Mouse (Mus musculus): ENCODE results near the gene Cers6. TPM values are rescaled to one million over a fixed set of nuclear protein-coding genes. Genes with fewer than 3 reads are reported as not detected.

Gene Cers6
- polyA plus RNA-seq, 1 experiment, result 23.8 TPM

DNA sequence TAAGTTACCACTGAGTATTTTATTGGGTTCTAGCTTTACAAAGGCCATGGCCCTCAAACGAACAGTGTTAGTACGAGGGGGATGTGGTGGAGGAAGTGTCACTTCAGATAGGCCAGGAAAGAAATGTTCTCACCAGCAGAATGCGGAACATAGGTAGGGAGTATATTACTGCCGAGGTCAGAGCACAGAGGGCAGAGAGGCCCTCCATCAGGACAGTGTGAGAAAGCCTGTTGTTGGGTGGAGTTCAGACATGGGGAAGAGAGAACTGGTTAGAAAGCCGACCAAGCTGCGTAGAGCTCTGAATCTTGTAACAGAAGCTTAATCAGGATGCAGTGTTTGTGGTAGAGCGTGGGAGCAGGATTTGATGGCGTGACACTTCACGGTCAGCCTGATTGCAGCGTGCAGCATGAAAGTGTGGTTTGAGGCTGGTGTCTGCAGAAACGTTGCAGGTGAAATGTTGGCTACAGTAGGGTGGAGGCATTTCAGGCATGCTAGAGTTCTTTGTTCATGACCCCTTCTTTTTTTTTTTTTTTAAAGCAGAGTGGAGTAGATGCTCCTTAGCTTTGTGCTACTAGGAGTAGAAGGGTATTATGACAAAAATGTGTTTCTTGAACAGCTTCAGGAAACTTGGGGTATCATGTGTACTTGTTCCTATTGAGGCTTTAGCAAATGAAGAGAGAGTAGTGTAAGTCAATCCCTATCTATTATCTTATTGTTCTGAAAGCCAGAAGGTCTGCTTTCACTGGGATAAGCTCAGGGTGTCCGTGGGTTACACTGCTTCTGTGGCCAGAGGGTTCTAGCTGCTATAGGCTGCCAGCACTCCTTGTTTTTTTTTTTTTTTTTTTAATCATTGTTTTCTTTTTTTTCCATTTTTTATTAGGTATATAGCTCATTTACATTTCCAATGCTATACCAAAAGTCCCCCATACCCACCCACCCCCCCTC, 117.7 kb downstream of the Cers6 start:
- Histone ChIP-seq H3K27ac (ENCODE audit: control insufficient read depth, insufficient read depth, low read depth, low read length, poor library complexity) (no peak overlapping the region), H3K4me1 (ENCODE audit: control insufficient read depth, insufficient read depth, low read length) (peaks cover 3% of the 10 kb centered on the region), H3K4me3 (replicated peaks; ENCODE audit: control insufficient read depth, low read depth, low read length) (no peak overlapping the region)
- no peak for TF ChIP-seq POLR2A (IDR thresholded peaks at IDR 0.05; ENCODE audit: borderline replicate concordance, control insufficient read depth, low read depth, low read length)
- no peak for TF ChIP-seq CTCF (IDR thresholded peaks at IDR 0.05; ENCODE audit: control insufficient read depth, insufficient read depth, low read length)
- 11% methylated on average over 12 of the region's 12 CpGs for WGBS

DNA sequence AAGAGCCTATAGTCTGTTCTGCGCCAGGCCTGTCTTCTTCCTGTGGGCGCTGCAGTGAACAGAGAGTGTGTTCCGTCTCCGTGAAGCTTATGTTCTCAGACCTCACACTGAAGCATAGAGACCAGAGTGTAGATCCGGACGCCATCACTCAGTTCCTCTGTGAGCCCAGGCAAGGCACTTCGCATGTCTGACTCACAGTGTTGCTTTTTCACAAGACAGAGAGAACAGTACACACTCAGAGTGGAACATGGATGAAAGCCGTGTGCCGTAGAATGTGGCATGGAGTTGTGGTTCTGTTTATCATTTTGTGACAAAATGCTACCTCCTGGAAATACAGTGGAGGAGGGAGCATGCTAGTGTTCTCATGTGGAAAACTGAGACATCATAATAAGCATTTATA, 120.1 kb downstream of the Cers6 start:
- WGBS, result 89% methylated on average over 9 of the region's 9 CpGs
- H3K4me1 ChIP-seq (ENCODE audit: control insufficient read depth, insufficient read depth, low read length), result peaks cover 3% of the 10 kb centered on the region

DNA sequence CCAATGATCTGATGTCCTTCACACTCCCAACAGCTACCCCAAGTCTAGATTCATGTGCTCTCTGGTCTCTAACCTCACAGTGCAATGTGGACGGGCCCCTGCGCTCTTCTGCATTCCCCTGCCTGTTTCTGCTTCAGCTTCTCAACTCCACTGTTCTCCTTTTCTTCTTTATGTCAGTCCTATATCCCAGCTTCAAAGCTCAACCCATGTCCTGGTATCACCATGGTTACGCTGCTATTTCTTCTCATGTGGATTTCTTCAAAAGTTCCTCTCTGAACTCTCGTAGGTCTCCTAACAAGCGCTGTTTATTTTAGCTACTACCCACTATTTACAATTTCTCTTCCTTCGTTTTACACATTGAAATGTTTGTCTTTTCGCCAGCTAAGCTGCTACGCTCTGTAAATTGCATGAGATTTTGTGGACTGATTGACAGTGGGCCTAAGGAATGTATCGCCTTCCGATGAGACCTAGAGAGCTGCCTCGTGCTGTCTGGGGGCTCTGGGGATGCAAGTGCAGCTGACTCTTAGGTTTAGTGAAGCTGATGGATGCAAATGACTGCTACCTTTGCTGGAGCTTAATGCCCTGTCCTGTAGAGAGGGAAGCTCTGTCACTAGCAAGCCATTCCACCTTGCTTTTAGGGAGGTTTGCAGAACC, 120.6 kb downstream of the Cers6 start:
- peaks cover 3% of the 10 kb centered on the region for H3K4me1 ChIP-seq (ENCODE audit: control insufficient read depth, insufficient read depth, low read length)
- TF ChIP-seq CTCF (IDR thresholded peaks at IDR 0.05; ENCODE audit: control insufficient read depth, insufficient read depth, low read length), result no peak
- no peak for TF ChIP-seq POLR2A (IDR thresholded peaks at IDR 0.05; ENCODE audit: borderline replicate concordance, control insufficient read depth, low read depth, low read length)
- H3K27ac ChIP-seq (ENCODE audit: control insufficient read depth, insufficient read depth, low read depth, low read length, poor library complexity), result no peak overlapping the region
- no peak overlapping the region for H3K4me3 ChIP-seq (replicated peaks; ENCODE audit: control insufficient read depth, low read depth, low read length)
- 76% methylated on average over 11 of the region's 11 CpGs for WGBS

More for the DNA sequence above, 120.1 kb downstream of the Cers6 start:
- no peak overlapping the region for H3K27ac ChIP-seq (ENCODE audit: control insufficient read depth, insufficient read depth, low read depth, low read length, poor library complexity)
- TF ChIP-seq POLR2A (IDR thresholded peaks at IDR 0.05; ENCODE audit: borderline replicate concordance, control insufficient read depth, low read depth, low read length), result no peak
- TF ChIP-seq CTCF (IDR thresholded peaks at IDR 0.05; ENCODE audit: control insufficient read depth, insufficient read depth, low read length), result no peak
- H3K4me3 ChIP-seq (replicated peaks; ENCODE audit: control insufficient read depth, low read depth, low read length), result no peak overlapping the region

- 47% methylated on average over 3 of the region's 3 CpGs for whole genome bisulfite sequencing
- no peak overlapping the region for H3K4me3 ChIP-seq (replicated peaks; ENCODE audit: control insufficient read depth, low read depth, low read length)
- peaks cover 1% of the 10 kb centered on the region; the same call in 1 of the 2 replicates for H3K4me1 ChIP-seq (ENCODE audit: control insufficient read depth, insufficient read depth, low read length)
- no peak overlapping the region for H3K27ac ChIP-seq (ENCODE audit: control insufficient read depth, insufficient read depth, low read depth, low read length, poor library complexity)
- TF ChIP-seq POLR2A (IDR thresholded peaks at IDR 0.05; ENCODE audit: borderline replicate concordance, control insufficient read depth, low read depth, low read length) (no peak), CTCF (IDR thresholded peaks at IDR 0.05; ENCODE audit: control insufficient read depth, insufficient read depth, low read length) (no peak)
Measured at GRCm38 (mm10) chr2:68982979-68983378, 121.7 kb downstream of the Cers6 start.

- TF ChIP-seq POLR2A (IDR thresholded peaks at IDR 0.05; ENCODE audit: borderline replicate concordance, control insufficient read depth, low read depth, low read length) (no peak), CTCF (IDR thresholded peaks at IDR 0.05; ENCODE audit: control insufficient read depth, insufficient read depth, low read length) (no peak)
- no peak overlapping the region for H3K27ac ChIP-seq (ENCODE audit: control insufficient read depth, insufficient read depth, low read depth, low read length, poor library complexity)
- H3K4me1 ChIP-seq (ENCODE audit: control insufficient read depth, insufficient read depth, low read length), result peaks cover 1% of the 10 kb centered on the region; the same call in 1 of the 2 replicates
- 32% methylated on average over 3 of the region's 3 CpGs for WGBS
- H3K4me3 ChIP-seq (replicated peaks; ENCODE audit: control insufficient read depth, low read depth, low read length), result no peak overlapping the region
Measured at GRCm38 (mm10) chr2:68983431-68983830, 122.2 kb downstream of the Cers6 start.

GRCm38 (mm10) chr2:68989117-68989516, 127.9 kb downstream of the Cers6 start:
- 84% methylated on average over 6 of the region's 6 CpGs for WGBS
- Histone ChIP-seq H3K27ac (ENCODE audit: control insufficient read depth, insufficient read depth, low read depth, low read length, poor library complexity) (no peak overlapping the region), H3K4me1 (ENCODE audit: control insufficient read depth, insufficient read depth, low read length) (no peaks in the 10 kb centered on the region), H3K4me3 (replicated peaks; ENCODE audit: control insufficient read depth, low read depth, low read length) (no peak overlapping the region)
- no peak for TF ChIP-seq CTCF (IDR thresholded peaks at IDR 0.05; ENCODE audit: control insufficient read depth, insufficient read depth, low read length)
- no peak for TF ChIP-seq POLR2A (IDR thresholded peaks at IDR 0.05; ENCODE audit: borderline replicate concordance, control insufficient read depth, low read depth, low read length)

- Histone ChIP-seq H3K4me3 (replicated peaks; ENCODE audit: control insufficient read depth, low read depth, low read length) (no peak overlapping the region), H3K4me1 (ENCODE audit: control insufficient read depth, insufficient read depth, low read length) (no peaks in the 10 kb centered on the region), H3K27ac (ENCODE audit: control insufficient read depth, insufficient read depth, low read depth, low read length, poor library complexity) (no peak overlapping the region)
- 80% methylated on average over 5 of the region's 5 CpGs for WGBS
- TF ChIP-seq POLR2A (IDR thresholded peaks at IDR 0.05; ENCODE audit: borderline replicate concordance, control insufficient read depth, low read depth, low read length), result no peak
- no peak for TF ChIP-seq CTCF (IDR thresholded peaks at IDR 0.05; ENCODE audit: control insufficient read depth, insufficient read depth, low read length)
Measured at GRCm38 (mm10) chr2:68992629-68993028, 131.4 kb downstream of the Cers6 start.

- H3K27ac ChIP-seq (ENCODE audit: control insufficient read depth, insufficient read depth, low read depth, low read length, poor library complexity), result no peak overlapping the region
- TF ChIP-seq CTCF (IDR thresholded peaks at IDR 0.05; ENCODE audit: control insufficient read depth, insufficient read depth, low read length) (no peak), POLR2A (IDR thresholded peaks at IDR 0.05; ENCODE audit: borderline replicate concordance, control insufficient read depth, low read depth, low read length) (no peak)
- H3K4me1 ChIP-seq (ENCODE audit: control insufficient read depth, insufficient read depth, low read length), result no peaks in the 10 kb centered on the region
- H3K4me3 ChIP-seq (replicated peaks; ENCODE audit: control insufficient read depth, low read depth, low read length), result no peak overlapping the region
Measured at GRCm38 (mm10) chr2:68994441-68994840, 133.2 kb downstream of the Cers6 start.

Data from bone marrow, adult 2 months (tissue).